Mouse (Mus musculus): ENCODE results near the gene Hist1h4i.

Hist1h4i gene

GRCm38 (mm10) chr13:22036986-22037385, 4.2 kb downstream of the Hist1h4i start:
- DNase-seq (ENCODE audit: low spot score in 2 of 2) = no peak

GRCm38 (mm10) chr13:22036149-22036956, 4.8 kb downstream of the Hist1h4i start:
- no peak for DNase-seq (ENCODE audit: low spot score in 2 of 2)

- DNase-seq (ENCODE audit: low spot score in 2 of 2) = peak; percentile 77 to 90
Measured at GRCm38 (mm10) chr13:22035267-22036148, 5.7 kb downstream of the Hist1h4i start, which contains the start of the genes Hist1h2ah and Hist1h2bk. Gene Hist1h2ah (minus strand): TSS chr13:22035568. Gene Hist1h2bk (plus strand): TSS chr13:22035870.

GRCm38 (mm10) chr13:22034443-22035266, 6.5 kb downstream of the Hist1h4i start:
- no peak for DNase-seq (ENCODE audit: low spot score in 2 of 2)

GRCm38 (mm10) chr13:22033741-22034442, 7.3 kb downstream of the Hist1h4i start:
- DNase-seq (ENCODE audit: low spot score in 2 of 2) = no peak

GRCm38 (mm10) chr13:22030493-22030892, 10.7 kb downstream of the Hist1h4i start:
- DNase-seq (ENCODE audit: low spot score in 2 of 2) = no peak

- no peak for DNase-seq (ENCODE audit: low spot score in 2 of 2)
Measured at GRCm38 (mm10) chr13:22029928-22030327, 11.2 kb downstream of the Hist1h4i start.

- DNase-seq (ENCODE audit: low spot score in 2 of 2) = peak; percentile 83 to 88
Measured at GRCm38 (mm10) chr13:22028673-22029460, 12.3 kb downstream of the Hist1h4i start.

- DNase-seq (ENCODE audit: low spot score in 2 of 2) = peak; percentile 69 to 78
Measured at GRCm38 (mm10) chr13:22026058-22027031, 14.8 kb downstream of the Hist1h4i start.

GRCm38 (mm10) chr13:22022241-22022640, 18.9 kb downstream of the Hist1h4i start:
- DNase-seq (ENCODE audit: low spot score in 2 of 2) = peak; percentile 51 to 64

- DNase-seq (ENCODE audit: low spot score in 2 of 2) = no peak
Measured at GRCm38 (mm10) chr13:22021581-22021980, 19.6 kb downstream of the Hist1h4i start.

- no peak for DNase-seq (ENCODE audit: low spot score in 2 of 2)
Measured at GRCm38 (mm10) chr13:22020901-22021339, 20.2 kb downstream of the Hist1h4i start.

- DNase-seq (ENCODE audit: low spot score in 2 of 2) = no peak
Measured at GRCm38 (mm10) chr13:22019934-22020835, 21.0 kb downstream of the Hist1h4i start.

- DNase-seq (ENCODE audit: low spot score in 2 of 2) = peak; percentile 39 to 54
Measured at GRCm38 (mm10) chr13:22015479-22016450, 25.4 kb downstream of the Hist1h4i start.

- no peak for DNase-seq (ENCODE audit: low spot score in 2 of 2)
Measured at GRCm38 (mm10) chr13:22014411-22014845, 26.7 kb downstream of the Hist1h4i start.

GRCm38 (mm10) chr13:22013716-22014115, 27.4 kb downstream of the Hist1h4i start:
- no peak for DNase-seq (ENCODE audit: low spot score in 2 of 2)

Measured in right cerebral cortex, postnatal 36 days (tissue).